In the genomic region with DNA sequence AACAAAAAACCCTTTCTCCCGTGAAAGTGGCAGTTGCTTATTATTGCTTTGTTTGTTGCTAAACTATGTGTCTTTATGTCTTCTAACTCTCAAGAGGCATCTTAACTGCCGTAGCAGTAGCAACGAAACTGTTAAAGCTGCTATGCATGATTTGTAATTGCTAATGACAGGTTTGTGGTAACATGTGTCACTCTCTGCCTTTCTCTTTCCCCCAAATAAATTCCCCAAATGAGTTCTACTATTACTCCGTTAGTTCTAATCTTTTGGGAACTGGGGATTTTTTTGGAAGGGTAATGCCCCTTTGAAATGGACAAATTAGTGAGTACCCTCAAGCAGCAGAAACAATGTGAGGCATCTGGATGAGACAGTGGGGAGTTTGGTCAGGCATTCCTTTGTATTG, we compare ENCODE assay signal across 17 mouse cellular contexts.
"Had no signal": no experiment of that assay in that cellular context is flagged by ENCODE, and none has a peak within 500 bp of the region (broad histone marks: within the 10 kb centered on the region; RNA-seq: fewer than 3 reads in every experiment).

No protein-coding gene starts in this region.

- H3K4me3 ChIP-seq: kidney, embryonic 15.5 days; limb, embryonic 12.5 days; limb, embryonic 15.5 days; liver, embryonic 15.5 days; midbrain, embryonic 13.5 days; neural tube, embryonic 12.5 days; neural tube, embryonic 15.5 days had no signal

- H3K27ac ChIP-seq: kidney, embryonic 15.5 days; limb, embryonic 12.5 days; limb, embryonic 15.5 days; liver, embryonic 15.5 days; neural tube, embryonic 12.5 days; neural tube, embryonic 15.5 days had no signal

- H3K27me3 ChIP-seq: liver, embryonic 15.5 days; neural tube, embryonic 12.5 days had no signal

- H3K9me3 ChIP-seq: kidney, embryonic 15.5 days; limb, embryonic 12.5 days; limb, embryonic 15.5 days; liver, embryonic 15.5 days; midbrain, embryonic 13.5 days; neural tube, embryonic 12.5 days; neural tube, embryonic 15.5 days had no signal

- ATAC-seq: midbrain, embryonic 13.5 days had no signal

- DNase-seq: kidney, adult 8-10 months; kidney, postnatal 10 days; kidney, postnatal 36 days; left cerebral cortex, postnatal 4 days; lung, adult 2 months; lung, postnatal 14 days; lung, postnatal 4 days; thymus, adult 18-20 months; thymus, postnatal 36 days had no signal

- H3K4me1 ChIP-seq: kidney, embryonic 15.5 days; limb, embryonic 12.5 days; limb, embryonic 15.5 days; liver, embryonic 15.5 days; midbrain, embryonic 13.5 days; neural tube, embryonic 12.5 days; neural tube, embryonic 15.5 days had no signal

- H3K9ac ChIP-seq: kidney, embryonic 15.5 days; limb, embryonic 12.5 days; limb, embryonic 15.5 days; liver, embryonic 15.5 days; midbrain, embryonic 13.5 days; neural tube, embryonic 12.5 days; neural tube, embryonic 15.5 days had no signal

- H3K36me3 ChIP-seq: kidney, embryonic 15.5 days; limb, embryonic 12.5 days; limb, embryonic 15.5 days; liver, embryonic 15.5 days; midbrain, embryonic 13.5 days; neural tube, embryonic 12.5 days; neural tube, embryonic 15.5 days had no signal

- H3K4me2 ChIP-seq: kidney, embryonic 15.5 days; limb, embryonic 12.5 days; limb, embryonic 15.5 days; liver, embryonic 11.5 days; liver, embryonic 15.5 days; midbrain, embryonic 13.5 days; neural tube, embryonic 12.5 days; neural tube, embryonic 15.5 days had no signal
